Mouse (Mus musculus): ENCODE data around the gene Slc35a5. TPM values are rescaled to one million over a fixed set of nuclear protein-coding genes. Genes with fewer than 3 reads are reported as not detected.
A peak's percentile ranks its signal among the peaks of the same experiment; 100 is the strongest.

Slc35a5 gene
- polyA plus RNA-seq, 1 experiment from 2014 or later, result 36.8 TPM

- ATAC-seq (ENCODE audit: low read depth), result peak; percentile 80
- WGBS, result under 1% methylated on average over 20 of the region's 20 CpGs
These were observed 377 bp downstream of the Slc35a5 start for GRCm38 (mm10) chr16:45158136-45158521.

GRCm38 (mm10) chr16:45154741-45155250 lies 3.7 kb downstream of the Slc35a5 start:
- peaks cover 13% of the 10 kb centered on the region for H3K4me1 ChIP-seq (ENCODE audit: control insufficient read depth, insufficient read depth, low read length)
- ATAC-seq (ENCODE audit: low read depth), result no peak
- no peak overlapping the region for H3K9ac ChIP-seq (replicated peaks; ENCODE audit: low read depth, low read length)
- WGBS, result 85% methylated on average over 3 of the region's 3 CpGs
- no peak overlapping the region for H3K4me2 ChIP-seq (ENCODE audit: low read depth, low read length)
- H3K27me3 ChIP-seq (ENCODE audit: control insufficient read depth, insufficient read depth, low read length), result no peaks in the 10 kb centered on the region
- H3K27ac ChIP-seq (ENCODE audit: low read depth, low read length), result no peak overlapping the region
- H3K36me3 ChIP-seq (ENCODE audit: control insufficient read depth, insufficient read depth, low read length), result peaks cover 30% of the 10 kb centered on the region
- no peaks in the 10 kb centered on the region for H3K9me3 ChIP-seq (ENCODE audit: control insufficient read depth, low read length)
- H3K4me3 ChIP-seq (ENCODE audit: low read depth, low read length), result no peak overlapping the region

More at GRCm38 (mm10) chr16:45158136-45158521, 377 bp downstream of the Slc35a5 start:
- Histone ChIP-seq H3K9ac (replicated peaks; ENCODE audit: low read depth, low read length) (peak overlapping the region; percentile 70), H3K36me3 (ENCODE audit: control insufficient read depth, insufficient read depth, low read length) (peaks cover 6% of the 10 kb centered on the region), H3K4me3 (ENCODE audit: low read depth, low read length) (peak overlapping the region; percentile 62), H3K4me2 (ENCODE audit: low read depth, low read length) (peak overlapping the region; percentile 95), H3K27ac (ENCODE audit: low read depth, low read length) (peak overlapping the region; percentile 61), H3K9me3 (ENCODE audit: control insufficient read depth, low read length) (no peaks in the 10 kb centered on the region), H3K27me3 (ENCODE audit: control insufficient read depth, insufficient read depth, low read length) (no peaks in the 10 kb centered on the region), H3K4me1 (ENCODE audit: control insufficient read depth, insufficient read depth, low read length) (peaks cover 21% of the 10 kb centered on the region)

- H3K9me3 ChIP-seq (ENCODE audit: control insufficient read depth, low read length), result no peaks in the 10 kb centered on the region
- H3K9ac ChIP-seq (replicated peaks; ENCODE audit: low read depth, low read length), result no peak overlapping the region
- 94% methylated on average over 10 of the region's 10 CpGs for WGBS
- no peaks in the 10 kb centered on the region for H3K27me3 ChIP-seq (ENCODE audit: control insufficient read depth, insufficient read depth, low read length)
- no peaks in the 10 kb centered on the region for H3K4me1 ChIP-seq (ENCODE audit: control insufficient read depth, insufficient read depth, low read length)
- peaks cover 58% of the 10 kb centered on the region for H3K36me3 ChIP-seq (ENCODE audit: control insufficient read depth, insufficient read depth, low read length)
- H3K4me2 ChIP-seq (ENCODE audit: low read depth, low read length), result no peak overlapping the region
- H3K27ac ChIP-seq (ENCODE audit: low read depth, low read length), result no peak overlapping the region
- no peak overlapping the region for H3K4me3 ChIP-seq (ENCODE audit: low read depth, low read length)
- ATAC-seq (ENCODE audit: low read depth), result no peak
These were observed 9.9 kb downstream of the Slc35a5 start for GRCm38 (mm10) chr16:45148488-45149082.

- no peak for ATAC-seq (ENCODE audit: low read depth)
- no peak overlapping the region for H3K9ac ChIP-seq (replicated peaks; ENCODE audit: low read depth, low read length)
- no peak overlapping the region for H3K4me3 ChIP-seq (ENCODE audit: low read depth, low read length)
- H3K4me2 ChIP-seq (ENCODE audit: low read depth, low read length), result no peak overlapping the region
- no peak overlapping the region for H3K27ac ChIP-seq (ENCODE audit: low read depth, low read length)
- no peaks in the 10 kb centered on the region for H3K27me3 ChIP-seq (ENCODE audit: control insufficient read depth, insufficient read depth, low read length)
- H3K4me1 ChIP-seq (ENCODE audit: control insufficient read depth, insufficient read depth, low read length), result no peaks in the 10 kb centered on the region
- 96% methylated on average over 6 of the region's 6 CpGs for WGBS
- H3K9me3 ChIP-seq (ENCODE audit: control insufficient read depth, low read length), result no peaks in the 10 kb centered on the region
- H3K36me3 ChIP-seq (ENCODE audit: control insufficient read depth, insufficient read depth, low read length), result peaks cover 47% of the 10 kb centered on the region
These were observed 13.4 kb downstream of the Slc35a5 start for GRCm38 (mm10) chr16:45145119-45145518.

- Histone ChIP-seq H3K4me1 (ENCODE audit: control insufficient read depth, insufficient read depth, low read length) (no peaks in the 10 kb centered on the region), H3K36me3 (ENCODE audit: control insufficient read depth, insufficient read depth, low read length) (peaks cover 36% of the 10 kb centered on the region), H3K27ac (ENCODE audit: low read depth, low read length) (no peak overlapping the region), H3K27me3 (ENCODE audit: control insufficient read depth, insufficient read depth, low read length) (no peaks in the 10 kb centered on the region), H3K4me2 (ENCODE audit: low read depth, low read length) (no peak overlapping the region), H3K9ac (replicated peaks; ENCODE audit: low read depth, low read length) (no peak overlapping the region), H3K4me3 (ENCODE audit: low read depth, low read length) (no peak overlapping the region), H3K9me3 (ENCODE audit: control insufficient read depth, low read length) (no peaks in the 10 kb centered on the region)
- 97% methylated on average over 5 of the region's 5 CpGs for WGBS
- no peak for ATAC-seq (ENCODE audit: low read depth)
These were observed 15.9 kb downstream of the Slc35a5 start for GRCm38 (mm10) chr16:45142565-45142964.

- WGBS, result 96% methylated on average over 5 of the region's 5 CpGs
- H3K9ac ChIP-seq (replicated peaks; ENCODE audit: low read depth, low read length), result no peak overlapping the region
- no peak overlapping the region for H3K4me3 ChIP-seq (ENCODE audit: low read depth, low read length)
- no peaks in the 10 kb centered on the region for H3K9me3 ChIP-seq (ENCODE audit: control insufficient read depth, low read length)
- no peak for ATAC-seq (ENCODE audit: low read depth)
- H3K36me3 ChIP-seq (ENCODE audit: control insufficient read depth, insufficient read depth, low read length), result peaks cover 36% of the 10 kb centered on the region
- no peaks in the 10 kb centered on the region for H3K27me3 ChIP-seq (ENCODE audit: control insufficient read depth, insufficient read depth, low read length)
- H3K4me2 ChIP-seq (ENCODE audit: low read depth, low read length), result no peak overlapping the region
- H3K27ac ChIP-seq (ENCODE audit: low read depth, low read length), result no peak overlapping the region
- no peaks in the 10 kb centered on the region for H3K4me1 ChIP-seq (ENCODE audit: control insufficient read depth, insufficient read depth, low read length)
These were observed 16.8 kb downstream of the Slc35a5 start for GRCm38 (mm10) chr16:45141711-45142110.

GRCm38 (mm10) chr16:45127936-45128710 lies 30.4 kb downstream of the Slc35a5 start:
- Histone ChIP-seq H3K9me3 (ENCODE audit: control insufficient read depth, low read length) (no peaks in the 10 kb centered on the region), H3K4me3 (ENCODE audit: low read depth, low read length) (no peak overlapping the region), H3K4me2 (ENCODE audit: low read depth, low read length) (no peak overlapping the region), H3K27me3 (ENCODE audit: control insufficient read depth, insufficient read depth, low read length) (no peaks in the 10 kb centered on the region), H3K9ac (replicated peaks; ENCODE audit: low read depth, low read length) (no peak overlapping the region), H3K36me3 (ENCODE audit: control insufficient read depth, insufficient read depth, low read length) (no peaks in the 10 kb centered on the region), H3K27ac (ENCODE audit: low read depth, low read length) (no peak overlapping the region), H3K4me1 (ENCODE audit: control insufficient read depth, insufficient read depth, low read length) (no peaks in the 10 kb centered on the region)
- 88% methylated on average over 2 of the region's 2 CpGs for WGBS
- no peak for ATAC-seq (ENCODE audit: low read depth)

- ATAC-seq (ENCODE audit: low read depth), result no peak
- H3K9ac ChIP-seq (replicated peaks; ENCODE audit: low read depth, low read length), result no peak overlapping the region
- no peaks in the 10 kb centered on the region for H3K27me3 ChIP-seq (ENCODE audit: control insufficient read depth, insufficient read depth, low read length)
- H3K9me3 ChIP-seq (ENCODE audit: control insufficient read depth, low read length), result no peaks in the 10 kb centered on the region
- no peak overlapping the region for H3K4me2 ChIP-seq (ENCODE audit: low read depth, low read length)
- H3K27ac ChIP-seq (ENCODE audit: low read depth, low read length), result no peak overlapping the region
- no peak overlapping the region for H3K4me3 ChIP-seq (ENCODE audit: low read depth, low read length)
- H3K4me1 ChIP-seq (ENCODE audit: control insufficient read depth, insufficient read depth, low read length), result no peaks in the 10 kb centered on the region
- 76% methylated on average over 9 of the region's 9 CpGs for WGBS
- no peaks in the 10 kb centered on the region for H3K36me3 ChIP-seq (ENCODE audit: control insufficient read depth, insufficient read depth, low read length)
These were observed 34.0 kb downstream of the Slc35a5 start for GRCm38 (mm10) chr16:45124230-45125203.
